Mouse (Mus musculus): ENCODE data around the gene Cops2. TPM values are rescaled to one million over a fixed set of nuclear protein-coding genes. Genes with fewer than 3 reads are reported as not detected.

Cops2 gene
- polyA plus RNA-seq, 1 experiment from 2014 or later = 65.2 TPM

DNA sequence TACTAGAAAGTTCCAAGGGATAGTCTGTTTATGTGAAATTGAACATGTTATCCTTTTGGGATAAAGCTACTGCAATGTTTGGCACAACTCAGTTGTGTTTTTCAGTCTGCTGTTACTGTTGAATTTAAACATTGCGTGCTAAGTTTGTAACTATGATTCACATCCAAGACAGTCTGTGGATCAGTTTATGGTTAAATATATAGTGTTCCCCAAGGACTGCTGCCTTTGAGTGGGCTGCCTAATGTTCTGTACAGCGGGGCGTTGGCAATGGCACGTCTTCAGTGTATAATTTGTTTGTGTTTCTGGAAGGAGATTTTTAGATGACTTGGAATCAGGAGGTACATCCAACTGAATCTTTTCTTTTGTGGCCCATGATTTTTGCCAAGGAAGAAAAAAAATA is 36.2 kb upstream of the Cops2 start:
- no peak for DNase-seq (ENCODE audit: low spot score)
- no peak for ATAC-seq (replicated peaks; ENCODE audit: low FRiP score, low read depth)
- no peaks in the 10 kb centered on the region for H3K4me1 ChIP-seq (replicated peaks; ENCODE audit: insufficient read depth, low read length)
- H3K4me2 ChIP-seq (ENCODE audit: low read length) = no peak overlapping the region
- H3K9me3 ChIP-seq (replicated peaks; ENCODE audit: low read length) = no peaks in the 10 kb centered on the region
- 74% methylated on average over 4 of the region's 4 CpGs for WGBS
- peaks cover 9% of the 10 kb centered on the region; the same call in 1 of the 2 replicates for H3K36me3 ChIP-seq (ENCODE audit: insufficient read depth, low read length)
- no peaks in the 10 kb centered on the region for H3K27me3 ChIP-seq (ENCODE audit: insufficient read depth, low read length)
- H3K27ac ChIP-seq = no peak overlapping the region
- no peak overlapping the region for H3K9ac ChIP-seq (ENCODE audit: low read depth, low read length)
- TF ChIP-seq CTCF (IDR thresholded peaks at IDR 0.05; ENCODE audit: low read depth) = no peak
- no peak overlapping the region for H3K4me3 ChIP-seq (replicated peaks; ENCODE audit: low read depth, low read length)

GRCm38 (mm10) chr2:125893096-125893495 is 34.2 kb upstream of the Cops2 start:
- ATAC-seq (replicated peaks; ENCODE audit: low FRiP score, low read depth) = no peak
- 44% methylated on average over 6 of the region's 6 CpGs for WGBS
- Histone ChIP-seq H3K4me1 (replicated peaks; ENCODE audit: insufficient read depth, low read length) (no peaks in the 10 kb centered on the region), H3K27ac (no peak overlapping the region), H3K4me3 (replicated peaks; ENCODE audit: low read depth, low read length) (no peak overlapping the region), H3K9ac (ENCODE audit: low read depth, low read length) (no peak overlapping the region), H3K9me3 (replicated peaks; ENCODE audit: low read length) (no peaks in the 10 kb centered on the region), H3K27me3 (ENCODE audit: insufficient read depth, low read length) (no peaks in the 10 kb centered on the region), H3K36me3 (ENCODE audit: insufficient read depth, low read length) (peaks cover 5% of the 10 kb centered on the region), H3K4me2 (ENCODE audit: low read length) (no peak overlapping the region)
- TF ChIP-seq CTCF (IDR thresholded peaks at IDR 0.05; ENCODE audit: low read depth) = peak; percentile 79
- DNase-seq (ENCODE audit: low spot score) = peak; percentile 73

GRCm38 (mm10) chr2:125885891-125886576 is 27.1 kb upstream of the Cops2 start:
- ATAC-seq (replicated peaks; ENCODE audit: low FRiP score, low read depth) (no peak), DNase-seq (ENCODE audit: low spot score) (no peak)
- no peak overlapping the region for H3K27ac ChIP-seq
- H3K9me3 ChIP-seq (replicated peaks; ENCODE audit: low read length) = no peaks in the 10 kb centered on the region
- no peak for TF ChIP-seq CTCF (IDR thresholded peaks at IDR 0.05; ENCODE audit: low read depth)
- no peak overlapping the region for H3K4me3 ChIP-seq (replicated peaks; ENCODE audit: low read depth, low read length)
- H3K4me2 ChIP-seq (ENCODE audit: low read length) = no peak overlapping the region
- no peak overlapping the region for H3K9ac ChIP-seq (ENCODE audit: low read depth, low read length)
- H3K36me3 ChIP-seq (ENCODE audit: insufficient read depth, low read length) = no peaks in the 10 kb centered on the region; the same call in 1 of the 2 replicates
- H3K27me3 ChIP-seq (ENCODE audit: insufficient read depth, low read length) = no peaks in the 10 kb centered on the region
- H3K4me1 ChIP-seq (replicated peaks; ENCODE audit: insufficient read depth, low read length) = no peaks in the 10 kb centered on the region
- 76% methylated on average over 4 of the region's 4 CpGs for WGBS

DNA sequence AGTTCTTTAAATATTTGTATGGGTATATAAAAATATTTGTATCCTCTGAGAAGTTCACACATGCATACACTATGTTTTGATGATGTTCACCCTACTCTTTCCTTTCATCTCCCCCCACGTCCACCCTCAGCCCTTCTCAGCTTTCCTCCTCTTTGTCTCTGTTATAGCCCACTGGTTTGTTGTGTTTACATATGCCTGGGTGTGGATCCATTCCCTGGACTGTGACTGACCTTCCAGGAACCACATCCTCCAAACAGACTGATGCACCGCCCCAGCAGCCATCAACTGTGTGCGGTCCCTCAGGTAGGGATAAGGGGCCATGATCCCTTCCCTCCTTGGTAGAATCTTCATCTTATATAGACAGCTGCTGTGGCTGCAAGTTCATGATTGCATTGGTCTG is 11.2 kb upstream of the Cops2 start:
- ATAC-seq (replicated peaks; ENCODE audit: low FRiP score, low read depth) (peak; percentile 67), DNase-seq (ENCODE audit: low spot score) (peak; percentile 74)
- H3K4me3 ChIP-seq (replicated peaks; ENCODE audit: low read depth, low read length) = no peak overlapping the region
- 60% methylated on average over 3 of the region's 3 CpGs for WGBS
- H3K36me3 ChIP-seq (ENCODE audit: insufficient read depth, low read length) = peaks cover 4% of the 10 kb centered on the region; the same call in 1 of the 2 replicates
- TF ChIP-seq CTCF (IDR thresholded peaks at IDR 0.05; ENCODE audit: low read depth) = no peak
- no peak overlapping the region for H3K27ac ChIP-seq
- H3K9me3 ChIP-seq (replicated peaks; ENCODE audit: low read length) = no peaks in the 10 kb centered on the region
- 0 out of 2 replicates have a peak, but pooled peaks cover 10% of the 10 kb centered on the region for H3K4me1 ChIP-seq (replicated peaks; ENCODE audit: insufficient read depth, low read length)
- no peaks in the 10 kb centered on the region for H3K27me3 ChIP-seq (ENCODE audit: insufficient read depth, low read length)
- no peak overlapping the region for H3K9ac ChIP-seq (ENCODE audit: low read depth, low read length)
- no peak overlapping the region for H3K4me2 ChIP-seq (ENCODE audit: low read length)

DNA sequence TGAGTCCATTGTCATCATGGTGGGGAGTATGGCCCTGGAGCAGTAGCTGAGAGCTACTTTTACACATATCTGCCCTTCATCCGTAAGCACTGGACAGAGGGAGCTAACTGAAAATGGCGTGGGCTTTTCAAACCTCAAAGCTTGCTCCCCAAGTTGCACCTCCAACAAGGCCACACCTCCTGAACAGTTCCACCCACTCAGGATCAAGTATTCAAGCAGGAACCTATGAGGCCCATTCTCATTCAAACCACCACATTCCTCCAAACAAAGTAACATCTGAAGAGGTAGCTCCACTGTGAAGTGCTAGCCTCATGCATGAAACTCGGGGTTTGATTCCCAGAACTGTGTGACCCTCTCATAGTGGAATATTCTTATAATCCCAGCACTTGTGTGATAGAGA is 9.4 kb upstream of the Cops2 start:
- Histone ChIP-seq H3K27ac (no peak overlapping the region), H3K4me3 (replicated peaks; ENCODE audit: low read depth, low read length) (no peak overlapping the region), H3K27me3 (ENCODE audit: insufficient read depth, low read length) (no peaks in the 10 kb centered on the region), H3K9ac (ENCODE audit: low read depth, low read length) (no peak overlapping the region), H3K4me2 (ENCODE audit: low read length) (no peak overlapping the region), H3K36me3 (ENCODE audit: insufficient read depth, low read length) (peaks cover 4% of the 10 kb centered on the region; the same call in 1 of the 2 replicates), H3K4me1 (replicated peaks; ENCODE audit: insufficient read depth, low read length) (0 out of 2 replicates have a peak, but pooled peaks cover 10% of the 10 kb centered on the region), H3K9me3 (replicated peaks; ENCODE audit: low read length) (no peaks in the 10 kb centered on the region)
- 79% methylated on average over 3 of the region's 3 CpGs for WGBS
- DNase-seq (ENCODE audit: low spot score) (no peak), ATAC-seq (replicated peaks; ENCODE audit: low FRiP score, low read depth) (no peak)
- no peak for TF ChIP-seq CTCF (IDR thresholded peaks at IDR 0.05; ENCODE audit: low read depth)

GRCm38 (mm10) chr2:125866058-125866740 is 7.3 kb upstream of the Cops2 start:
- Histone ChIP-seq H3K27me3 (ENCODE audit: insufficient read depth, low read length) (no peaks in the 10 kb centered on the region), H3K9me3 (replicated peaks; ENCODE audit: low read length) (no peaks in the 10 kb centered on the region), H3K4me2 (ENCODE audit: low read length) (peak overlapping the region; percentile 74), H3K9ac (ENCODE audit: low read depth, low read length) (peak overlapping the region; percentile 70), H3K36me3 (ENCODE audit: insufficient read depth, low read length) (peaks cover 4% of the 10 kb centered on the region; the same call in 1 of the 2 replicates), H3K4me3 (replicated peaks; ENCODE audit: low read depth, low read length) (peak overlapping the region; percentile 66), H3K4me1 (replicated peaks; ENCODE audit: insufficient read depth, low read length) (0 out of 2 replicates have a peak, but pooled peaks cover 10% of the 10 kb centered on the region), H3K27ac (peak overlapping the region; percentile 67)
- DNase-seq (ENCODE audit: low spot score) (peak; percentile 91), ATAC-seq (replicated peaks; ENCODE audit: low FRiP score, low read depth) (peak; percentile 94)
- WGBS = 2% methylated on average over 23 of the region's 23 CpGs
- 0 out of 2 replicates have a peak, but pooled peaks have one; percentile 10 for TF ChIP-seq CTCF (IDR thresholded peaks at IDR 0.05; ENCODE audit: low read depth)

Measured in kidney, postnatal 0 days (tissue).